Mouse (Mus musculus) C2C12 (cell line): ENCODE measurements around the gene Slc6a9.

Experiments used
- CEBPB ChIP-seq: IDR thresholded peaks from one replicate; pipeline ENCODE4 v1.6.1; 2011; ENCODE audit warnings: low read depth, mild to moderate bottlenecking, control low read depth, moderate library complexity
- CTCF ChIP-seq: IDR thresholded peaks from one replicate; pipeline ENCODE4 v1.5.1; 2011; ENCODE audit not compliant: control insufficient read depth, insufficient read depth, insufficient read length
- FOSL1 ChIP-seq: IDR thresholded peaks from one replicate; pipeline ENCODE4 v1.8.0; 2011; ENCODE audit warnings: mild to moderate bottlenecking, low read length; ENCODE audit not compliant: poor library complexity, insufficient read depth, severe bottlenecking
- MAX ChIP-seq: IDR thresholded peaks from one replicate; pipeline ENCODE4 v1.6.1; 2011; ENCODE audit warnings: mild to moderate bottlenecking, control low read depth
- MYOD1 ChIP-seq: IDR thresholded peaks from one replicate; pipeline ENCODE4 v1.6.1; 2011; ENCODE audit warnings: low read depth; ENCODE audit not compliant: control insufficient read depth, insufficient read length
- MYOG ChIP-seq: IDR thresholded peaks from one replicate; pipeline ENCODE4 v1.6.1; 2011; ENCODE audit not compliant: control insufficient read depth, insufficient read length; ENCODE audit errors: extremely low read depth
- USF1 ChIP-seq: IDR thresholded peaks from one replicate; pipeline ENCODE4 v1.6.1; 2011; ENCODE audit warnings: low read depth, mild to moderate bottlenecking, control low read depth, moderate library complexity

DNA sequence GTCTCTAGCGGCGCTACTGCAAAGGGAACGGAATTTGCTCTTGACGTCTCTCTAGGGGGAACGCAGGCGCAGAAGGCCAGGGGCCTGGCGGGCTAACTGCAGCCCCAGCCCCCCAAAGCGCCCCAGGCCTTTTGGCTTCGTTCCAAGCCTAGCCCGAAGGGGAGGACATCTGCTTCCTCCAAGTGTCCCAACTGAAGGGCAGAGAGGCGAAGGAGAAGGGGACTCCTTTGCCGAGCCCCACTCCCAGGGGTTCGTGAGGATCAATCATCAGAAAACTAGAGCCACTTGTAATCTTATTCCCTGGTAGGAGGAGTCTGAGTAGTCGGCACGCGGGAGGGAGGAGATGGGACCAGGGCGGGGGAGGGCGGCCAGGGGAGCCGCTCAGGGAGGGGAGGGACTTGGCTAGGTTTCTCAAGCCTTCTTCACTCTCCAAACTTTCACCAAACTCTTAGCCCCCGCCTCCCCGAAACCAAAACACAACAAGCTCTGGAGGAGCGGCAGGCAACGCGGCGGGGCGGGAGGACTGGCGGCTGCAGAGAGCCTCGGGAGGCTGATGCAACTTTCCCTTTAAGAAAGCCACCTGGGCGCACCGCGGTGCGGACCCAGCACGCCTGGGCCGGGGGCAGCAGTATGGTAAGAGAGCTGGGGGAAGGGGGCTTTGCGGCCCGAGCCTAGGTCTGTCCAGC, 682 bp downstream of the Slc6a9 start:
- TF ChIP-seq CTCF: no peak
- TF ChIP-seq MAX: no peak
- TF ChIP-seq MYOD1: no peak
- no peak for TF ChIP-seq USF1
- no peak for TF ChIP-seq MYOG
- TF ChIP-seq CEBPB: no peak
- TF ChIP-seq FOSL1: no peak
